Mouse (Mus musculus): ENCODE measurements at regions not wholly inside any gene's neighbourhood (a gene's known extent, or its start where the extent isn't known, plus 50 kb on each side); places are given as distances from the start of the nearest gene placed in this dataset.
A peak's percentile ranks its signal among the peaks of the same experiment; 100 is the strongest.
"Not testable (repeated sequence)": the region's sequence is repeated elsewhere in the genome, so short reads cannot be mapped to it uniquely, and the experiment has no call there.

GRCm38 (mm10) chr12:22623205-22623604 lies 1156.9 kb downstream of the Gm10330 start:
- H3K27ac ChIP-seq (ENCODE audit: poor library complexity, severe bottlenecking); H3K27me3 ChIP-seq (replicated peaks); H3K4me1 ChIP-seq (replicated peaks); H3K36me3 ChIP-seq; H3K9me3 ChIP-seq (replicated peaks); H3K9ac ChIP-seq; H3K4me3 ChIP-seq; ATAC-seq (ENCODE audit: insufficient number of reproducible peaks, low FRiP score): not testable (repeated sequence)
- WGBS = no CpG with 5 or more reads among the region's 45 CpGs
- 0 out of 2 replicates have a peak overlapping the region, but pooled peaks have one; percentile 26 for H3K4me2 ChIP-seq

Measured in heart, embryonic 12.5 days (tissue).